Mouse (Mus musculus) CH12.LX (cell line): ENCODE measurements around the gene Rbm33.

Experiments
- CTCF ChIP-seq, 2 experiments: IDR thresholded peaks in 1 of 2; conservative IDR thresholded peaks in 1 of 2; 2 replicates each; pipeline ENCODE4 v1.5.1; 2011 to 2012; ENCODE audit warnings: low read depth in 2 of 2, low read length in 2 of 2, improper control_type of control experiment in 1 of 2, inconsistent platforms in 1 of 2, mild to moderate bottlenecking in 1 of 2, moderate library complexity in 1 of 2
- MEF2A ChIP-seq: IDR thresholded peaks from 2 replicates; pipeline ENCODE4 v1.6.1; 2014; ENCODE audit warnings: low read depth, mild to moderate bottlenecking, inconsistent platforms, low read length, improper control_type of control experiment, borderline replicate concordance
- POLR2A ChIP-seq: IDR thresholded peaks from 2 replicates; pipeline ENCODE4 v1.6.1; 2011; ENCODE audit warnings: low read depth, mild to moderate bottlenecking, improper control_type of control experiment, low read length
- SIN3A ChIP-seq: IDR thresholded peaks from 2 replicates; pipeline ENCODE4 v1.6.1; 2012; ENCODE audit warnings: low read length, improper control_type of control experiment, inconsistent platforms
- TCF12 ChIP-seq: IDR thresholded peaks from 2 replicates; pipeline ENCODE4 v1.6.1; 2014; ENCODE audit warnings: low read depth, mild to moderate bottlenecking, inconsistent platforms, low read length, improper control_type of control experiment
- UBTF ChIP-seq: IDR thresholded peaks from 2 replicates; pipeline ENCODE4 v1.6.1; 2012; ENCODE audit warnings: low read depth, mild to moderate bottlenecking, inconsistent platforms, low read length, improper control_type of control experiment, moderate library complexity
- ZNF384 ChIP-seq: IDR thresholded peaks from 2 replicates; pipeline ENCODE4 v1.6.1; 2012; ENCODE audit warnings: low read depth, low read length, improper control_type of control experiment, inconsistent platforms

DNA sequence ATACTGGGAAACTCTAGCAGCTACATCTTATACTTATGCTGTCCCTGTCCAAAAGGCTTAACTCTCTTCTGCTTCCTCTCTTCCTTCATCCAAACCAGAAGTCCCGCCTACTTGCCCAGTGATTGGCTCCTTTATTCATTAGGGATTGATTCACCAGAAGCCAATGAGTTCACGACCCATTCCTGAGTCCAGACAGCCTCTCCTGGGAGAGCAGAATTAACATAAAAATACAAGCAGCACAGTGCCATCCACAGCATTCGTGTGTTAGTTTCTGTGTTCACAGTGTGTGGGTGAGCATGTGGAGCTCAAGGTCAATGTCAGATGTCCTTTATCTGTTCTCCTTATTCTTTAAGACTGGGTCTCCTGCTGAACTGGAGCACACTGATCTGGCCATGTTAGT is 136.6 kb downstream of the Rbm33 start:
- TF ChIP-seq CTCF (conservative IDR thresholded peaks at IDR 0.05 in 1 of 2, IDR thresholded peaks at IDR 0.05 in 1 of 2; ENCODE audit: low read depth in 2 of 2, low read length in 2 of 2) (no peak), MEF2A (no peak), TCF12 (no peak), SIN3A (no peak), UBTF (no peak), POLR2A (no peak), ZNF384 (no peak)
